Mouse (Mus musculus): Measurements from ENCODE around the gene Cdkn2c. TPM values are rescaled to one million over a fixed set of nuclear protein-coding genes. Genes with fewer than 3 reads are reported as not detected.

The Cdkn2c gene
- polyA plus RNA-seq, 1 experiment from 2014 or later: 5.1 TPM

- no peaks in the 10 kb centered on the region for H3K36me3 ChIP-seq (ENCODE audit: control insufficient read depth, insufficient read depth, low read length)
- no peak overlapping the region for H3K9ac ChIP-seq (ENCODE audit: low read depth, low read length)
- no peaks in the 10 kb centered on the region for H3K27me3 ChIP-seq (replicated peaks; ENCODE audit: control insufficient read depth, insufficient read depth, low read length)
- no peak for ATAC-seq
- H3K4me3 ChIP-seq (ENCODE audit: low read length): no peak overlapping the region
- no peak overlapping the region for H3K4me2 ChIP-seq (ENCODE audit: low read depth, low read length)
- H3K9me3 ChIP-seq (ENCODE audit: control insufficient read depth, low read length): no peaks in the 10 kb centered on the region
- WGBS: 65% methylated on average over 4 of the region's 4 CpGs
- H3K4me1 ChIP-seq (ENCODE audit: control insufficient read depth, insufficient read depth, low read length): no peaks in the 10 kb centered on the region
- H3K27ac ChIP-seq (ENCODE audit: low read length): no peak overlapping the region
Observed at GRCm38 (mm10) chr4:109647281-109647680, 19.7 kb downstream of the Cdkn2c start.

GRCm38 (mm10) chr4:109641451-109641850 is 25.5 kb downstream of the Cdkn2c start:
- Histone ChIP-seq H3K36me3 (ENCODE audit: control insufficient read depth, insufficient read depth, low read length) (no peaks in the 10 kb centered on the region), H3K9me3 (ENCODE audit: control insufficient read depth, low read length) (no peaks in the 10 kb centered on the region), H3K4me2 (ENCODE audit: low read depth, low read length) (no peak overlapping the region), H3K27ac (ENCODE audit: low read length) (no peak overlapping the region), H3K4me3 (ENCODE audit: low read length) (no peak overlapping the region), H3K4me1 (ENCODE audit: control insufficient read depth, insufficient read depth, low read length) (no peaks in the 10 kb centered on the region), H3K27me3 (replicated peaks; ENCODE audit: control insufficient read depth, insufficient read depth, low read length) (no peaks in the 10 kb centered on the region), H3K9ac (ENCODE audit: low read depth, low read length) (no peak overlapping the region)
- WGBS: 72% methylated on average over 3 of the region's 3 CpGs
- ATAC-seq: no peak

GRCm38 (mm10) chr4:109640141-109640540 is 26.8 kb downstream of the Cdkn2c start:
- Histone ChIP-seq H3K9ac (ENCODE audit: low read depth, low read length) (no peak overlapping the region), H3K4me2 (ENCODE audit: low read depth, low read length) (no peak overlapping the region), H3K4me3 (ENCODE audit: low read length) (no peak overlapping the region), H3K27me3 (replicated peaks; ENCODE audit: control insufficient read depth, insufficient read depth, low read length) (no peaks in the 10 kb centered on the region), H3K27ac (ENCODE audit: low read length) (no peak overlapping the region), H3K9me3 (ENCODE audit: control insufficient read depth, low read length) (no peaks in the 10 kb centered on the region), H3K36me3 (ENCODE audit: control insufficient read depth, insufficient read depth, low read length) (no peaks in the 10 kb centered on the region), H3K4me1 (ENCODE audit: control insufficient read depth, insufficient read depth, low read length) (no peaks in the 10 kb centered on the region)
- WGBS: 88% methylated on average over 7 of the region's 7 CpGs
- ATAC-seq: no peak

- Histone ChIP-seq H3K4me1 (ENCODE audit: control insufficient read depth, insufficient read depth, low read length) (no peaks in the 10 kb centered on the region), H3K27ac (ENCODE audit: low read length) (no peak overlapping the region), H3K27me3 (replicated peaks; ENCODE audit: control insufficient read depth, insufficient read depth, low read length) (no peaks in the 10 kb centered on the region), H3K4me2 (ENCODE audit: low read depth, low read length) (no peak overlapping the region), H3K36me3 (ENCODE audit: control insufficient read depth, insufficient read depth, low read length) (no peaks in the 10 kb centered on the region), H3K9me3 (ENCODE audit: control insufficient read depth, low read length) (no peaks in the 10 kb centered on the region), H3K4me3 (ENCODE audit: low read length) (no peak overlapping the region), H3K9ac (ENCODE audit: low read depth, low read length) (no peak overlapping the region)
- ATAC-seq: no peak
- WGBS: 89% methylated on average over 9 of the region's 9 CpGs
Observed at GRCm38 (mm10) chr4:109639356-109639755, 27.6 kb downstream of the Cdkn2c start.

GRCm38 (mm10) chr4:109634971-109635370 is 32.0 kb downstream of the Cdkn2c start:
- H3K4me3 ChIP-seq (ENCODE audit: low read length): no peak overlapping the region
- no peak for ATAC-seq
- no peaks in the 10 kb centered on the region for H3K4me1 ChIP-seq (ENCODE audit: control insufficient read depth, insufficient read depth, low read length)
- H3K36me3 ChIP-seq (ENCODE audit: control insufficient read depth, insufficient read depth, low read length): no peaks in the 10 kb centered on the region
- H3K27ac ChIP-seq (ENCODE audit: low read length): no peak overlapping the region
- 88% methylated on average over 2 of the region's 2 CpGs for WGBS
- H3K9ac ChIP-seq (ENCODE audit: low read depth, low read length): no peak overlapping the region
- H3K4me2 ChIP-seq (ENCODE audit: low read depth, low read length): no peak overlapping the region
- no peaks in the 10 kb centered on the region for H3K9me3 ChIP-seq (ENCODE audit: control insufficient read depth, low read length)
- H3K27me3 ChIP-seq (replicated peaks; ENCODE audit: control insufficient read depth, insufficient read depth, low read length): no peaks in the 10 kb centered on the region

- no peak overlapping the region for H3K4me3 ChIP-seq (ENCODE audit: low read length)
- H3K4me1 ChIP-seq (ENCODE audit: control insufficient read depth, insufficient read depth, low read length): no peaks in the 10 kb centered on the region
- no peak overlapping the region for H3K27ac ChIP-seq (ENCODE audit: low read length)
- 78% methylated on average over 4 of the region's 4 CpGs for WGBS
- no peaks in the 10 kb centered on the region for H3K27me3 ChIP-seq (replicated peaks; ENCODE audit: control insufficient read depth, insufficient read depth, low read length)
- H3K4me2 ChIP-seq (ENCODE audit: low read depth, low read length): no peak overlapping the region
- no peaks in the 10 kb centered on the region for H3K36me3 ChIP-seq (ENCODE audit: control insufficient read depth, insufficient read depth, low read length)
- H3K9me3 ChIP-seq (ENCODE audit: control insufficient read depth, low read length): no peaks in the 10 kb centered on the region
- no peak for ATAC-seq
- H3K9ac ChIP-seq (ENCODE audit: low read depth, low read length): no peak overlapping the region
Observed at GRCm38 (mm10) chr4:109631029-109631428, 36.0 kb downstream of the Cdkn2c start.

GRCm38 (mm10) chr4:109630215-109630614 is 36.8 kb downstream of the Cdkn2c start:
- no peak overlapping the region for H3K4me3 ChIP-seq (ENCODE audit: low read length)
- 56% methylated on average over 2 of the region's 2 CpGs for WGBS
- H3K4me1 ChIP-seq (ENCODE audit: control insufficient read depth, insufficient read depth, low read length): no peaks in the 10 kb centered on the region
- no peak overlapping the region for H3K9ac ChIP-seq (ENCODE audit: low read depth, low read length)
- ATAC-seq: no peak
- no peaks in the 10 kb centered on the region for H3K27me3 ChIP-seq (replicated peaks; ENCODE audit: control insufficient read depth, insufficient read depth, low read length)
- no peaks in the 10 kb centered on the region for H3K9me3 ChIP-seq (ENCODE audit: control insufficient read depth, low read length)
- no peak overlapping the region for H3K27ac ChIP-seq (ENCODE audit: low read length)
- no peaks in the 10 kb centered on the region for H3K36me3 ChIP-seq (ENCODE audit: control insufficient read depth, insufficient read depth, low read length)
- H3K4me2 ChIP-seq (ENCODE audit: low read depth, low read length): no peak overlapping the region

- whole genome bisulfite sequencing: 77% methylated on average over 4 of the region's 4 CpGs
- Histone ChIP-seq H3K36me3 (ENCODE audit: control insufficient read depth, insufficient read depth, low read length) (no peaks in the 10 kb centered on the region), H3K4me1 (ENCODE audit: control insufficient read depth, insufficient read depth, low read length) (no peaks in the 10 kb centered on the region), H3K4me3 (ENCODE audit: low read length) (no peak overlapping the region), H3K9me3 (ENCODE audit: control insufficient read depth, low read length) (no peaks in the 10 kb centered on the region), H3K4me2 (ENCODE audit: low read depth, low read length) (no peak overlapping the region), H3K9ac (ENCODE audit: low read depth, low read length) (no peak overlapping the region), H3K27me3 (replicated peaks; ENCODE audit: control insufficient read depth, insufficient read depth, low read length) (no peaks in the 10 kb centered on the region), H3K27ac (ENCODE audit: low read length) (no peak overlapping the region)
- no peak for ATAC-seq
Observed at GRCm38 (mm10) chr4:109612596-109612995, 54.4 kb downstream of the Cdkn2c start.

Other genes with a start within 250 kb of the Cdkn2c start
- gene Rnf11, start 182.5 kb downstream of the Cdkn2c start, polyA plus RNA-seq (2015; fragmentation: Nextera tagmentation; extraction: Ambion mirVana): 15.0 and 21.8 TPM in 2 replicates
- gene 4930522H14Rik, start 135.9 kb downstream of the Cdkn2c start, polyA plus RNA-seq (2015; fragmentation: Nextera tagmentation; extraction: Ambion mirVana): not detected in 2 replicates
- gene Faf1, start 9.4 kb upstream of the Cdkn2c start, polyA plus RNA-seq (2015; fragmentation: Nextera tagmentation; extraction: Ambion mirVana): 12.2 and 18.6 TPM in 2 replicates